Mouse (Mus musculus) intestine, postnatal 0 days (tissue): ENCODE data around the gene Olfr767. TPM values are rescaled to one million over a fixed set of nuclear protein-coding genes. Genes with fewer than 3 reads are reported as not detected.
"Not testable (repeated sequence)": the region's sequence is repeated elsewhere in the genome, so short reads cannot be mapped to it uniquely, and the experiment has no call there.

Source experiments
- ATAC-seq: fragments of 200-750 bp; cut with Nextera tagmentation; 2 replicates; pipeline ENCODE4 v1.8.0; 2017; ENCODE audit warnings: mild to moderate bottlenecking, moderate TSS enrichment, moderate library complexity
- H3K27ac ChIP-seq: fragments of 300-500 bp; sonication (generic); 2 replicates; pipeline ENCODE4 v1.5.1; 2014; ENCODE audit warnings: mild to moderate bottlenecking, low read depth, low read length, moderate library complexity
- H3K27me3 ChIP-seq: fragments of 300-500 bp; sonication (generic); replicated peaks from 2 replicates; pipeline ENCODE4 v1.6.1; 2014; ENCODE audit warnings: low read length, mixed read lengths; ENCODE audit not compliant: control insufficient read depth, insufficient read depth
- H3K36me3 ChIP-seq: fragments of 300-500 bp; sonication (generic); 2 replicates; pipeline ENCODE4 v1.6.1; 2014; ENCODE audit warnings: mild to moderate bottlenecking, moderate library complexity; ENCODE audit not compliant: control insufficient read depth, insufficient read depth
- H3K4me1 ChIP-seq: fragments of 300-500 bp; sonication (generic); replicated peaks from 2 replicates; pipeline ENCODE4 v1.6.1; 2014; ENCODE audit warnings: antibody characterized with exemption, low read length, mixed read lengths; ENCODE audit not compliant: control insufficient read depth, insufficient read depth
- H3K4me2 ChIP-seq: fragments of 300-500 bp; sonication (generic); replicated peaks from 2 replicates; pipeline ENCODE4 v1.6.1; 2014; ENCODE audit warnings: low read depth, mild to moderate bottlenecking, moderate library complexity
- H3K4me3 ChIP-seq: fragments of 300-500 bp; sonication (generic); 2 replicates; pipeline ENCODE4 v1.5.1; 2014; ENCODE audit warnings: low read depth, low read length
- H3K9ac ChIP-seq: fragments of 300-500 bp; sonication (generic); 2 replicates; pipeline ENCODE4 v1.6.1; 2014; ENCODE audit warnings: mild to moderate bottlenecking, low read depth, low read length
- H3K9me3 ChIP-seq: fragments of 300-500 bp; sonication (generic); 2 replicates; pipeline ENCODE4 v1.6.1; 2016; ENCODE audit warnings: mixed run types; ENCODE audit not compliant: control insufficient read depth
- CTCF ChIP-seq: sonication (generic); IDR thresholded peaks from 2 replicates; pipeline ENCODE4 v1.5.1; 2016; ENCODE audit warnings: low read depth, mild to moderate bottlenecking, control low read depth, antibody characterized with exemption, moderate library complexity
- WGBS: fragments of 180-500 bp; shearing (Covaris S2); extraction: QIAGEN DNeasy Blood & Tissue Kit; methylation state at CpG from one replicate; pipeline ENCODE4 v1.1.7; 2014; 5-methylcytosine and 5-hydroxymethylcytosine counted together
- polyA plus RNA-seq: library from polyadenylated mRNA; unstranded; fragments of >200 nt; fragmentation: Nextera tagmentation; extraction: Ambion mirVana; gene quantifications from 2 replicates; pipeline ENCODE4 v1.2.1, GENCODE M21; 2015

Gene Olfr767
- polyA plus RNA-seq: not detected in 2 replicates

DNA sequence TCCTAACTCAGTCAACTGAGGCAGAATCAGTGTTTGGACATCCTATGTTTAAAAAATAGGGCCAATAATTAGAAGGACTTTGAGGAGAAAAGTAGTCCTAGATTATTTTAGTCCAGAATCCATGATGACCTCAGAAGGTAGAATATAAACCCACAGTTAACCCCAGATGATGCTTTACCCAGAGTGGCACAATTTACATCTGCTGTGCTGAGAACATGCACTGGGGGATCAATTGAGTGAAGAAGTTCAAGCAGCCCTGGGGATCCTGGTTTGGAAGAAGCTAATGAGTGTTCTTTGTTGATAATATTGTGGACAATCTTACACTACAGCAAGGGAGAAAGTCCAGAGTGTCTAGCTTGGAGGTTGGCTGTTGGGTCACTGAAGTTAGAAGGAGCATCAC is at the start of gene Olfr767:
Gene Olfr767, minus strand, starts transcription at position 101 of the 400 bp plus-strand sequence.
- H3K27ac ChIP-seq, ATAC-seq, H3K36me3 ChIP-seq, H3K4me3 ChIP-seq, H3K9me3 ChIP-seq, H3K9ac ChIP-seq, H3K4me1 ChIP-seq, H3K27me3 ChIP-seq, H3K4me2 ChIP-seq: not testable (repeated sequence)

DNA sequence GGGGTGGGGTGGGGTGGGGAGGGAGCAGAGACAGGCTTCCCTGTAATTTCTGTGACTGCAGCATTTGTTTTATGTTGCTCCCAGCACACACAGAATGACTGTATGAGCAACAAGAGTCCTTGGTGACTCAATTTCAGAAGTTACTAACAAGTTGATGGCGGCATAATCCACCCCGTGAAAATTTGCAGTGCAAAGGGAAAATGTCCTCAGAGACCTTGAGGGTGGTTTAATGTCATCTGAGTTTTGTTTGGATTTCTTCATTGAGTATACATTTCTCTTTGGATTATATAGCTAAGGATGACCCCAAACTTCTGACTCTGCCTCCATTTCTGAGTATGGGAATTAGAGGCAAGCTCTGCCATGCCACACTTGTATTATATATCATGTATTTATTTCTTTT is 35.1 kb upstream of the Olfr767 start, which contains the start of gene Olfr769:
Gene Olfr769, minus strand, starts transcription at position 101 of the 400 bp plus-strand sequence.
- no peak for ATAC-seq
- TF ChIP-seq CTCF: no peak
- 78% methylated on average over 2 of the region's 2 CpGs for WGBS
- Histone ChIP-seq H3K9me3 (no peaks in the 10 kb centered on the region), H3K27me3 (no peaks in the 10 kb centered on the region), H3K4me3 (no peak within 1 kb of the TSS), H3K4me1 (no peaks in the 10 kb centered on the region), H3K36me3 (no peaks in the 10 kb centered on the region), H3K27ac (no peak within 1 kb of the TSS), H3K4me2 (no peak within 1 kb of the TSS), H3K9ac (no peak within 1 kb of the TSS)

DNA sequence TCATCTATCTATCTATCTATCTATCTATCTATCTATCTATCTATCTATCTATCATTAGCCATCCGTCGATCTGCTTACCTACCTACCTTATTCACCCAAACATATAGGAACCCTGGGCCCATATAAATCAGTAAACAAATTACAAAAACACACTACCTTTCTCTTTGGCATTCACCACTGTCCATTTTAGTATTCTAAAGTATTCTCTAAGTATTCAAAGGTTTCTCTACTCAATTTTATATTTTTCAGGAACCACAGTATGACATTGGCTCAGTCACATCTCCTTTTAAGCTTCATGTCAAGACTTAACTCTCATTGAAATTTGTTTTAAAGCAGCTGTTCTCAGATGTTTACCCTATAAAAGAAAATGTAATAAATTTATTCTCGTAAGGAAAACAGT is 32.4 kb upstream of the Olfr767 start:
- no peak for ATAC-seq
- H3K9me3 ChIP-seq: no peaks in the 10 kb centered on the region
- no peak overlapping the region for H3K4me2 ChIP-seq
- H3K36me3 ChIP-seq: no peaks in the 10 kb centered on the region
- H3K9ac ChIP-seq: no peak overlapping the region
- no peaks in the 10 kb centered on the region for H3K4me1 ChIP-seq
- H3K27me3 ChIP-seq: no peaks in the 10 kb centered on the region
- 93% methylated on average over 3 of the region's 3 CpGs for WGBS
- no peak for TF ChIP-seq CTCF
- H3K4me3 ChIP-seq: no peak overlapping the region
- no peak overlapping the region for H3K27ac ChIP-seq

DNA sequence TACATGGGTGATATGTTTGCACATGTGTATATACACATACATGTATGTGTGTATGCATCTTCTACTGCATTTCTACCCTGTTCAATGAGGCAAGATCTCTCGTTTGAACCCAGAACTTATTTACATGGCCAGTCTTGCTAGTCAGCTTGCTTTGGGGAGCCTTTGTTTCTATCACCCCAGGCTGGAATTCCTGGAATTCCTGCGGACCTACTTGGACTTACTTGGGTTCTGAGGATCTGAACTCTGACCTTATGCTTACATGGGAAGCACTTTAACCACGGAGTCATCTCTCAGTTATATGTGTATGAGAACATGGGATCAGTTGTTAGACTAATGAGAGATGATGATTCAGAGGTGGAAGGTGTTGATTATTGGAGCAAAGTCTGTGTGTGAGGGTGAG is 18.5 kb upstream of the Olfr767 start:
- Histone ChIP-seq H3K36me3 (no peaks in the 10 kb centered on the region), H3K4me1 (no peaks in the 10 kb centered on the region), H3K27ac (no peak overlapping the region), H3K27me3 (no peaks in the 10 kb centered on the region), H3K9ac (no peak overlapping the region), H3K4me2 (no peak overlapping the region), H3K4me3 (no peak overlapping the region), H3K9me3 (no peaks in the 10 kb centered on the region)
- no peak for TF ChIP-seq CTCF
- ATAC-seq: no peak
- 32% methylated on average over 3 of the region's 3 CpGs for WGBS

GRCm38 (mm10) chr10:129099275-129099674 is 16.6 kb upstream of the Olfr767 start, which contains the start of gene Olfr768:
Gene Olfr768 (minus strand): TSS chr10:129099375.
- Histone ChIP-seq H3K4me3 (no peak within 1 kb of the TSS), H3K36me3 (no peaks in the 10 kb centered on the region), H3K9me3 (no peaks in the 10 kb centered on the region), H3K27me3 (no peaks in the 10 kb centered on the region), H3K27ac (no peak within 1 kb of the TSS), H3K4me2 (no peak within 1 kb of the TSS), H3K4me1 (no peaks in the 10 kb centered on the region), H3K9ac (no peak within 1 kb of the TSS)
- WGBS: 67% methylated on average over 1 of the region's 1 CpGs
- ATAC-seq: no peak
- no peak for TF ChIP-seq CTCF

GRCm38 (mm10) chr10:129068877-129069276 is 13.8 kb downstream of the Olfr767 start, which contains the start of gene Olfr766-ps1:
Gene Olfr766-ps1 (minus strand): TSS chr10:129068977.
- no peak within 1 kb of the TSS for H3K4me3 ChIP-seq
- H3K27ac ChIP-seq: no peak within 1 kb of the TSS
- 88% methylated on average over 2 of the region's 2 CpGs for WGBS
- no peak within 1 kb of the TSS for H3K9ac ChIP-seq
- H3K4me1 ChIP-seq: no peaks in the 10 kb centered on the region
- H3K4me2 ChIP-seq: no peak within 1 kb of the TSS
- H3K27me3 ChIP-seq: no peaks in the 10 kb centered on the region
- no peak for ATAC-seq
- TF ChIP-seq CTCF: no peak
- no peaks in the 10 kb centered on the region for H3K9me3 ChIP-seq
- no peaks in the 10 kb centered on the region for H3K36me3 ChIP-seq

DNA sequence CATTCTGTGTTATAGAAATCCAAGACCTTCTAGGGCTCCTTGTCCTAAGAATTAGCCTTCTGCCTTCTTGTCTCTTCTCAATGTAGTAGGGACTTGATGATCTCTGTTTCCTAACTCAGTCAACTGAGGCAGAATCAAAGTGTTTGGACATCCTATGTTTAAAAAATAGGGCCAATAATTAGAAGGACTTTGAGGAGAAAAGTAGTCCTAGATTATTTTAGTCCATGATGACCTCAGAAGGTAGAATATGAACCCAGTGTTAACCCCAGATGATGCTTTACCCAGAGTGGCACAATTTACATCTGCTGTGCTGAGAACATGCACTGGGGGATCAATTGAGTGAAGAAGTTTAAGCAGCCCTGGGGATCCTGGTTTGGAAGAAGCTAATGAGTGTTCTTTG is 32.8 kb downstream of the Olfr767 start, which contains the start of gene Olfr765:
Gene Olfr765, minus strand, starts transcription at position 101 of the 400 bp plus-strand sequence.
- H3K27ac ChIP-seq, H3K9ac ChIP-seq, H3K4me2 ChIP-seq, H3K36me3 ChIP-seq, H3K4me1 ChIP-seq, H3K4me3 ChIP-seq, H3K27me3 ChIP-seq, H3K9me3 ChIP-seq, ATAC-seq: not testable (repeated sequence)
